Mouse (Mus musculus) ES-Bruce4 (cell line): ENCODE data around the gene Dlg4. TPM values are rescaled to one million over a fixed set of nuclear protein-coding genes. Genes with fewer than 3 reads are reported as not detected.
"Not testable (repeated sequence)": the region's sequence is repeated elsewhere in the genome, so short reads cannot be mapped to it uniquely, and the experiment has no call there.

Experiments used
- H3K27ac ChIP-seq: 2 replicates; pipeline ENCODE4 v1.5.1; 2012; ENCODE audit warnings: low read length, inconsistent platforms; ENCODE audit not compliant: insufficient read depth
- H3K27me3 ChIP-seq: 2 replicates; pipeline ENCODE4 v1.6.1; 2012; ENCODE audit warnings: mild to moderate bottlenecking, low read length, inconsistent platforms; ENCODE audit not compliant: control insufficient read depth, poor library complexity, insufficient read depth, severe bottlenecking
- H3K36me3 ChIP-seq: 2 replicates; pipeline ENCODE4 v1.6.1; 2012; ENCODE audit warnings: inconsistent platforms, mild to moderate bottlenecking, low read length, moderate library complexity; ENCODE audit not compliant: control insufficient read depth, poor library complexity, insufficient read depth, severe bottlenecking
- H3K4me1 ChIP-seq: one replicate; pipeline ENCODE4 v1.8.1; 2011; ENCODE audit warnings: low read length; ENCODE audit not compliant: control insufficient read depth, insufficient read depth
- H3K4me3 ChIP-seq: 2 replicates; pipeline ENCODE4 v1.5.1; 2011; ENCODE audit warnings: low read depth, mild to moderate bottlenecking, low read length
- H3K9ac ChIP-seq: 2 replicates; pipeline ENCODE4 v1.6.1; 2012; ENCODE audit warnings: low read depth, mild to moderate bottlenecking, inconsistent platforms; ENCODE audit not compliant: poor library complexity, severe bottlenecking
- H3K9me3 ChIP-seq: replicated peaks from 2 replicates; pipeline ENCODE4 v1.6.1; 2012; ENCODE audit warnings: mild to moderate bottlenecking, low read length, inconsistent platforms; ENCODE audit not compliant: control insufficient read depth, poor library complexity, insufficient read depth, severe bottlenecking
- CTCF ChIP-seq: IDR thresholded peaks from one replicate; pipeline ENCODE4 v1.8.1; 2011; ENCODE audit warnings: low read depth, low read length
- EP300 ChIP-seq: IDR thresholded peaks from 2 replicates; pipeline ENCODE4 v1.6.1; 2011; ENCODE audit warnings: low read depth, low read length; ENCODE audit not compliant: insufficient read depth
- POLR2A ChIP-seq: IDR thresholded peaks from one replicate; pipeline ENCODE4 v1.8.1; 2011; ENCODE audit warnings: low read length; ENCODE audit not compliant: insufficient read depth
- polyA plus RNA-seq: library from polyadenylated mRNA; stranded (reverse); fragments of >200 nt; gene quantifications from 2 replicates; pipeline ENCODE4 v1.2.4, GENCODE M21; 2011; ENCODE audit warnings: low read depth; ENCODE audit not compliant: missing spikeins, insufficient read depth, insufficient read length

The Dlg4 gene
- polyA plus RNA-seq, 1 experiment, result 25.7 TPM

- Histone ChIP-seq H3K27me3 (no peaks in the 10 kb centered on the region), H3K36me3 (peaks cover 18% of the 10 kb centered on the region), H3K9ac (peak within 1 kb of the TSS; percentile 24), H3K9me3 (no peaks in the 10 kb centered on the region), H3K4me3 (peak within 1 kb of the TSS; percentile 61), H3K27ac (no peak within 1 kb of the TSS), H3K4me1 (no peaks in the 10 kb centered on the region)
- TF ChIP-seq EP300 (no peak), CTCF (peak; percentile 51), POLR2A (peak; percentile 27)
Measured at GRCm38 (mm10) chr11:70014880-70015558, 1.7 kb upstream of the Dlg4 start, which contains the start of gene Acadvl. Gene Acadvl (minus strand): TSS chr11:70015411.

GRCm38 (mm10) chr11:70015677-70016076 lies 1.1 kb upstream of the Dlg4 start:
- Histone ChIP-seq H3K4me1 (no peaks in the 10 kb centered on the region), H3K36me3 (peaks cover 17% of the 10 kb centered on the region), H3K4me3 (no peak overlapping the region), H3K27me3 (no peaks in the 10 kb centered on the region), H3K9me3 (no peaks in the 10 kb centered on the region), H3K9ac (no peak overlapping the region), H3K27ac (no peak overlapping the region)
- no peak for TF ChIP-seq POLR2A
- TF ChIP-seq EP300, result no peak
- TF ChIP-seq CTCF, result no peak

- not testable (repeated sequence) for H3K27ac ChIP-seq, H3K4me3 ChIP-seq, H3K9ac ChIP-seq, H3K9me3 ChIP-seq, H3K4me1 ChIP-seq, H3K27me3 ChIP-seq
- H3K36me3 ChIP-seq, result peaks cover 12% of the 10 kb centered on the region
Measured at GRCm38 (mm10) chr11:70016177-70016576, 565 bp upstream of the Dlg4 start.

- Histone ChIP-seq H3K9ac (no peak overlapping the region), H3K4me3 (no peak overlapping the region), H3K36me3 (peaks cover 2% of the 10 kb centered on the region; the same call in 1 of the 2 replicates), H3K4me1 (no peaks in the 10 kb centered on the region), H3K27me3 (no peaks in the 10 kb centered on the region), H3K9me3 (no peaks in the 10 kb centered on the region), H3K27ac (no peak overlapping the region)
- TF ChIP-seq CTCF, result no peak
- no peak for TF ChIP-seq EP300
- no peak for TF ChIP-seq POLR2A
Measured at GRCm38 (mm10) chr11:70017199-70017767, 541 bp downstream of the Dlg4 start.

- H3K9ac ChIP-seq, result peak overlapping the region; percentile 86
- TF ChIP-seq POLR2A, result no peak
- no peak for TF ChIP-seq EP300
- no peak for TF ChIP-seq CTCF
- H3K9me3 ChIP-seq, result no peaks in the 10 kb centered on the region
- H3K27me3 ChIP-seq, result no peaks in the 10 kb centered on the region
- no peaks in the 10 kb centered on the region for H3K36me3 ChIP-seq
- H3K4me3 ChIP-seq, result peak overlapping the region; percentile 37
- H3K27ac ChIP-seq, result no peak overlapping the region
- no peaks in the 10 kb centered on the region for H3K4me1 ChIP-seq
Measured at GRCm38 (mm10) chr11:70018131-70018990, 1.6 kb downstream of the Dlg4 start.
